Mouse (Mus musculus) C2C12 (cell line): ENCODE measurements at regions not wholly inside any gene's neighbourhood (a gene's known extent, or its start where the extent isn't known, plus 50 kb on each side); places are given as distances from the start of the nearest gene placed in this dataset.
A peak's percentile ranks its signal among the peaks of the same experiment; 100 is the strongest.

Experiments used
- H3K27me3 ChIP-seq: one replicate; pipeline ENCODE4 v1.6.1; 2011; ENCODE audit not compliant: control insufficient read depth, insufficient read depth, insufficient read length
- H3K36me3 ChIP-seq: one replicate; pipeline ENCODE4 v1.6.1; 2011; ENCODE audit not compliant: control insufficient read depth, insufficient read depth
- H3K4me3 ChIP-seq: one replicate; pipeline ENCODE4 v1.5.1; 2011; ENCODE audit warnings: mild to moderate bottlenecking, control low read depth; ENCODE audit not compliant: poor library complexity, insufficient read depth, severe bottlenecking
- H3K79me2 ChIP-seq: one replicate; pipeline ENCODE4 v1.6.1; 2011; ENCODE audit not compliant: control insufficient read depth, insufficient read depth
- H3K79me3 ChIP-seq: one replicate; pipeline ENCODE4 v1.6.1; 2011; ENCODE audit warnings: low read depth, control low read depth
- H3ac ChIP-seq: one replicate; pipeline ENCODE3; 2011; ENCODE audit warnings: low read depth; ENCODE audit not compliant: control insufficient read depth, insufficient read length
- CEBPB ChIP-seq: IDR thresholded peaks from one replicate; pipeline ENCODE4 v1.6.1; 2011; ENCODE audit warnings: low read depth, mild to moderate bottlenecking, control low read depth, moderate library complexity
- CTCF ChIP-seq: IDR thresholded peaks from one replicate; pipeline ENCODE4 v1.5.1; 2011; ENCODE audit not compliant: control insufficient read depth, insufficient read depth, insufficient read length
- FOSL1 ChIP-seq: IDR thresholded peaks from one replicate; pipeline ENCODE4 v1.8.0; 2011; ENCODE audit warnings: mild to moderate bottlenecking, low read length; ENCODE audit not compliant: poor library complexity, insufficient read depth, severe bottlenecking
- MAX ChIP-seq: IDR thresholded peaks from one replicate; pipeline ENCODE4 v1.6.1; 2011; ENCODE audit warnings: mild to moderate bottlenecking, control low read depth
- MYOD1 ChIP-seq: IDR thresholded peaks from one replicate; pipeline ENCODE4 v1.6.1; 2011; ENCODE audit warnings: low read depth; ENCODE audit not compliant: control insufficient read depth, insufficient read length
- MYOG ChIP-seq: IDR thresholded peaks from one replicate; pipeline ENCODE4 v1.6.1; 2011; ENCODE audit not compliant: control insufficient read depth, insufficient read length; ENCODE audit errors: extremely low read depth
- USF1 ChIP-seq: IDR thresholded peaks from one replicate; pipeline ENCODE4 v1.6.1; 2011; ENCODE audit warnings: low read depth, mild to moderate bottlenecking, control low read depth, moderate library complexity

DNA sequence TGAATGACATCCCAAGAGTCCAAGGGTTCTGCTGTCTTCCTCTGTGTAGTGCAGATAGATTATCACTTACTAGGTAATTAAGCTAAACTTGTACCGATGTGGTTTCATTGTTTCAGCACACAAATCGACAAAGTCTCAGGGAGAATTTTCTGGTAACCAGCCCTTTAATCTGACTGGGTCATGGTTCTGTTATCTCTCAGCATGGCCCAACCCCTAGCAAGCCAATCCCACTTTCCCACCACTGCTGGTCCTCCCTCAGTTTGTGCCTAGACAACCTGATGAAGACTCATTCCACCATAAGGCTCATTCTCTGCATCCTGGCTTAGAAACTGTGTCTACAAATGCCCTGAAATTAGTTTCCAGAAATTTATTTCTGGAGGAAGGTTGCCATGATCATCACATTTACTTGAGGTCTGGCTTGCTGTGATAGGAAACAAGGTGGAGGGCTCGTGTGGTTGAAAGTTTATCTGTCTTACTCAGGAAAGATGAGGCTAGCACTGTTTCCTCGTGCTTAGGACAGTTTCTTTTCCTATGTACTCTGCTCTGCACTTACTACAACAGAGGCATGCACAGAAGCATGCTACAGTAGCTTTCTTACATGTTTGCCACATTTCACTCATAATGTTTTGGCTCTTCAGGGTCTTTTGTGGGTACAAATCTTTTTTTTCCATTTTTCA lies 217.0 kb upstream of the Nrp1 start:
- Histone ChIP-seq H3K36me3 (no peaks in the 10 kb centered on the region), H3K4me3 (no peak overlapping the region), H3K79me2 (no peaks in the 10 kb centered on the region), H3ac (no peak overlapping the region), H3K27me3 (no peaks in the 10 kb centered on the region), H3K79me3 (no peaks in the 10 kb centered on the region)
- no peak for TF ChIP-seq MYOD1
- TF ChIP-seq MAX: no peak

DNA sequence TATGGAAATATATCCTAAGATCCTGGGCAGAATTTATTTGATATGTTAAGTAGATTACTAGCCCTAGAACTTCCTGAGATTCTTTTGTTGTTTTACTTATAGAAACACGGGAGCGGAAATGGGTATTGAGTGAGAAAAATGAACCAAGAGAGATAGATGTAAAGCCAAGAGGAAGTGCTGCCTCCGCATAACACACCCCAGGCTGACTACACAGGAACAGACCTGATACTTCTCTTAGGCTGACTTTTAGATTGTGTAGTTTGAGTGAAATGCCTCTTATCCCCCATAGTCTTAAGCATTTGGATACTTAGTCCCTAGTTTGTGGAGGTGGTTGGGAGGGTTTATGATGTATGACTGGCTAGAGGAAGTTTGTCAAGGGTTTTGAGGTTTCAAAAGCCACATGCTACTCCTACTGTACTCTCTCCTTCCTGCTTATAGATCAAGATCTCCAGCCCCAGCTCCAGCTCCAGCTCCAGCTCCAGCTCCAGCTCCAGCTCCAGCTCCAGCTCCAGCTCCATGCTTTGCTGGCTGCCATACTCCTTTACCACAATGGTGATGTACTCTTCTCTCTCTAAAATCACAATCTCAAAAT lies 210.0 kb upstream of the Nrp1 start:
- H3K79me2 ChIP-seq: no peaks in the 10 kb centered on the region
- TF ChIP-seq MAX (no peak), CEBPB (no peak)
- no peaks in the 10 kb centered on the region for H3K27me3 ChIP-seq
- H3K4me3 ChIP-seq: no peak overlapping the region
- no peaks in the 10 kb centered on the region for H3K79me3 ChIP-seq
- no peak overlapping the region for H3ac ChIP-seq
- H3K36me3 ChIP-seq: no peaks in the 10 kb centered on the region

DNA sequence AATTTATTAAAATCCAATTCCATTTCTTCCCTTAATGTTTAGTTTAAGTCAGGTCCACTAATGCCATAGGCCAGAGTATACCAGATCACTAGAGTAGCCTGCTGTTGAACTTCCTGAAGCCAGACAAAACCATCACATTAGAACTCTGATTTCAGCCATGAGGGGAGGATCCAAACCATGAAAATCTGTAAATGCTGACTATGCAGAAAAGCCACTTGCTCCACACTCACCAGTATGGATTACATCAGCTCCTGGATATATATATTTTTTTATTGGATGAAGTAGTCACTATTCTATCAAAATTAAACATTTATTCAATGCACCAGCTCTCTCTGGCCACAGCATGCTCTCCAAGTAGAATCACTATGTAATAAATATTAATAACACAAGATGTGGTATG lies 202.8 kb upstream of the Nrp1 start:
- H3K27me3 ChIP-seq: no peaks in the 10 kb centered on the region
- H3K79me2 ChIP-seq: no peaks in the 10 kb centered on the region
- TF ChIP-seq MAX (no peak), USF1 (no peak), CEBPB (no peak)

GRCm38 (mm10) chr8:128156221-128156620 lies 202.2 kb upstream of the Nrp1 start:
- H3ac ChIP-seq: no peak overlapping the region
- no peak overlapping the region for H3K4me3 ChIP-seq
- no peaks in the 10 kb centered on the region for H3K79me3 ChIP-seq
- no peaks in the 10 kb centered on the region for H3K36me3 ChIP-seq
- no peaks in the 10 kb centered on the region for H3K79me2 ChIP-seq
- no peak for TF ChIP-seq MYOD1
- TF ChIP-seq MAX: no peak
- no peak for TF ChIP-seq FOSL1
- no peak for TF ChIP-seq CTCF
- no peak for TF ChIP-seq CEBPB
- TF ChIP-seq MYOG: no peak
- no peak for TF ChIP-seq USF1
- H3K27me3 ChIP-seq: no peaks in the 10 kb centered on the region

More for the DNA sequence above, 202.8 kb upstream of the Nrp1 start:
- Histone ChIP-seq H3K4me3 (no peak overlapping the region), H3K36me3 (no peaks in the 10 kb centered on the region), H3ac (no peak overlapping the region), H3K79me3 (no peaks in the 10 kb centered on the region)

DNA sequence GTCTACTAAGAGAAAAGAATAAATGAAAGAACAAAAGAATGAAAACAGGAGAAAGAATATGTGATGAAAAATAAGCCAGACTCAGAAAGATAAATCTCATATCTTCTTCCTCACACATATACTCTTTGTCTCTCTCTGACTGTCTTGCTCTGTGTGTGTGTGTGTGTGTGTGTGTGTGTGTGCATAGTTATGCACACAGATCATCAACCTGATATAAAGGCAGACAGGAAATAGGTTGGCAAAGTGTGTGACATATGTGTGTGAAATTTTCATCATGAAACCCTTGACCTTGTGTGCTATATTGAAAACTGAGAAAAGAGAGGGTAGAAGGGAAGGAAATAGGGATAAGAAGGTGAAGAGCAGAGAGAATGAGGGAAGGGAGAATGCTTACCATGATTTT lies 195.5 kb upstream of the Nrp1 start:
- Histone ChIP-seq H3K27me3 (no peaks in the 10 kb centered on the region), H3K4me3 (no peak overlapping the region), H3K79me2 (no peaks in the 10 kb centered on the region), H3ac (no peak overlapping the region), H3K36me3 (no peaks in the 10 kb centered on the region), H3K79me3 (no peaks in the 10 kb centered on the region)
- no peak for TF ChIP-seq FOSL1
- TF ChIP-seq USF1: no peak

GRCm38 (mm10) chr8:128164976-128165375 lies 193.4 kb upstream of the Nrp1 start:
- Histone ChIP-seq H3K27me3 (no peaks in the 10 kb centered on the region), H3K36me3 (no peaks in the 10 kb centered on the region), H3ac (no peak overlapping the region), H3K79me2 (no peaks in the 10 kb centered on the region), H3K79me3 (no peaks in the 10 kb centered on the region), H3K4me3 (no peak overlapping the region)
- TF ChIP-seq MYOG (no peak), CTCF (no peak), USF1 (peak; percentile 16), MYOD1 (peak; percentile 78), FOSL1 (peak; percentile 91), MAX (peak; percentile 76), CEBPB (peak; percentile 41)

DNA sequence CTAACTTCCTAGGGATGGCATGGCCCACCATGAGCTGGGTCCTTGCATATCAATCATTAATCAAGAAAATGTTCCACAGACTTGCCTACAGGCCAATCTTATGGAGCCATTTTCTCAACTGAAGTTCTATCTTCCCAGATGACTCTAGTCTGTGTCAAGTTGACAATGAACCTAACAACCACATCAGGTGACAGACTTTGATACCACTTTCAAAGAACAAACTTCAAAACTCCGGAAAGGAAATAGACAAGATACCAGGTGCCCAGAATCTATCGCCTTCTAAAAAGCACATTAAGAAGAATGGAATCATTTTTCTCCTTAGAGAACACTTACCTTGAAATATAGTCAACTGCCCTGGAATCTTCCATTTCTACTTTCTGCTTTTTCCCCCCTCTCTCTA lies 192.8 kb upstream of the Nrp1 start:
- H3K4me3 ChIP-seq: no peak overlapping the region
- no peaks in the 10 kb centered on the region for H3K27me3 ChIP-seq
- H3K36me3 ChIP-seq: no peaks in the 10 kb centered on the region
- H3ac ChIP-seq: no peak overlapping the region
- H3K79me3 ChIP-seq: no peaks in the 10 kb centered on the region
- no peak for TF ChIP-seq MYOG
- TF ChIP-seq MAX: no peak
- TF ChIP-seq CEBPB: no peak
- no peak for TF ChIP-seq MYOD1
- no peak for TF ChIP-seq USF1
- no peak for TF ChIP-seq CTCF
- H3K79me2 ChIP-seq: no peaks in the 10 kb centered on the region
